Mouse (Mus musculus): Measurements from ENCODE around the gene Hmcn1.

Hmcn1 gene

GRCm38 (mm10) chr1:150772958-150773357 is 220.3 kb downstream of the Hmcn1 start:
- no peak for DNase-seq

- DNase-seq, result no peak
Observed at GRCm38 (mm10) chr1:150770948-150771521, 222.2 kb downstream of the Hmcn1 start.

DNA sequence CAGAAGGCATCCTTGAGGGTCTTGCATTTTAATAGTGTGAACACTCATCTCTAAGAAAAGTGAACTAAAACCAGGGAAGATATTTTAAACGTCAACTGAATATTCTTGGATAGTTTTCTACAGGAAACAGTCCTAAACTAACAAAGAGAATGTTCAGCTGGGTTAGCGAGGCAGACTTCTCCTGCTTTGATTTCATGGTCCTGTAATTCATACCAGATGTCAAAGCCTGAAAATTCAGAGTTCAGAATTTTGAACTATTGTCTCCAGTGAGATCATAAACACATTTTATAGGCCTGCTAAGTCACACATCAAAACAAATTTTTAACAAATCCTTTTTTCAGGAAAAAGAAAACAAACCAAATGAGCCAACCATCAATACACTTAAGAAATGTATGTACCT is 223.4 kb downstream of the Hmcn1 start:
- DNase-seq, result no peak

GRCm38 (mm10) chr1:150761678-150762077 is 231.6 kb downstream of the Hmcn1 start:
- DNase-seq, result no peak

DNA sequence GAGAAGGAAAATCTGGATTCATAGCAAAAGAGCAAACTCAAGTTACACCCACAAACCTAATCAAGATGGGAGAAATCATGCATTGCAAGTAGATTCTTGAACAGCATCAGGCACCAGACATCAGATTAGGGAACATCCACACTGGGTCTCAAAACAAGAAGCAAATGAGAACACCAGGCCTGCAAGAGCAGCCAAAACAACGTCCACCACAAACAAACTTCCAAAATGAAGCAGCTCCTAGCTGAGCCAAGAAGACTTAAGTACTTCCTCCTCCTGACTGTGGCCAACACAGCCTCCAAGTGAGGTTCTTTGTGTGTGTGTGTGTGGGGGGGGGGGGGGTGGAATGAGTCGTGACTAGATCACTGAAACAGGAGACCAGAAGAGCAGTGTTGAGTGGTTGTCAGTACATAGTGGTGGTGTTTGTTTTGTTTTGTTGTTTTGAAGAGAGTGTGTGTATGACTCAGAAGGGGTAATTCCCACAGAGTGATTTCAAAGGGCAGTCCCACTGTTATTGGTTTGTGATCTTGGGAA is 232.4 kb downstream of the Hmcn1 start:
- no peak for DNase-seq

DNA sequence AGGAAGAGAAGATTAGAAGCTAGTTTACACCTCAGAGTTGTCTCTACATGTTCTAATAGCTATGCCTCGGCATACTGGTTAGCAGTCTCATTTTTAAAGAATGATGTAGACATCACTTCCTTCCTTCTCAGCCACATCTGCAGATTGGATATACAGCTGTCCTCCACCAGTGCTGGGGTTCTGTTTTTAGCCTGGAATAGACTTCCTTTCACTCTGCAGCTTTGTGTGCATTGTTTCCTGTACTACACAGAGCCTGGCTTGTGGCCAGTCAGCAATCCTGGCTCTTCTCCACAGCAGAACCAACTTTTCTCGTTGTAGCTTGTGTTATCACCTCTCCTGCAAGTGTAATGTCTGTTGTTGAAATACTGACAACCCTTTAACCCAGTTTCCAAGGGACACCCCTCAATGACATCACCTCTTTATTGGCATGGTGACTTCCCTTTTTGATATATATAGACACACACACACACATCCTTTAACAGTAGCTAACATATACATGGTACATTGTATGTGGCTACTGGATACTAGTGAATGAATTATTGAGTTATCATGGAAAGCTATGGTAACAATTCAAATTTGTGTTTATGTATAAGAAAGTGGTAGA is 233.7 kb downstream of the Hmcn1 start:
- DNase-seq, result no peak

DNA sequence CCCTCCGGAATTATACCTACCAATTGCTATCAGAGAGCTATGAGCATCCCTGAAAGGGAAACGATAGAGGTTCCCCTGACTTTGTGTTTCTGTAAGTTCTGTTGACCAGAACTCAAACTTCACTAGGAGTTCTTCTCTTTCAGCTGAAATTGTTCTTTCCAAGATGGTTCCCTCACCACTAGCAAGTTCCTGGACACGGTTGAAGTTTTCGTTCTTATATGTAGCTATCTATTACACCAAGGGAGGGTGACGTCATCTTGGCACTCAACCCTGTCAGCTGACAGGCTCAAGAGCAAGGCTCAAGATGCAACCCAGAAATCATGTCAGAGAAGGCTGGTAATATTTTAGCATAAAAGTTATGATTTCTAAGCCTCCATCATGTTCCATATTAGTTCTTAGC is 239.3 kb downstream of the Hmcn1 start:
- DNase-seq, result no peak

DNA sequence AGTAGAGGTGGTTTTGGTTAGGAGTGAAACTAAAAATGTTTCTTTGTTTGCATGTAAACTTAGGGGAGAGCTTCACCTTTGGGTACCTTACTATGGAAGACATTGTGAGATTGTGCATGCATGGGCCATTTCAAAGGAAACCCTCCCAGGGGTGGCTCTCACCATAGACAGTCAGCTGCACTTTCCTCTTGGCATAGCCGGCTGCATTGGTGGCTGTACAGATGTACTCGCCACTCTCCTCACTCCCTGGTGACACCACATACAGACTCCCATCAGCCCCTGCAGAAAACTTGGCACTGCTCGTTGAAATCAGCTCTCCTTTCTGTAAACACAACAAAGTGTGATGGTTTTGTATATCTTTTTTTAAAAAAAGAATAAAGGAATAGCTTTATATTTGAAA is 244.5 kb downstream of the Hmcn1 start:
- no peak for DNase-seq

DNA sequence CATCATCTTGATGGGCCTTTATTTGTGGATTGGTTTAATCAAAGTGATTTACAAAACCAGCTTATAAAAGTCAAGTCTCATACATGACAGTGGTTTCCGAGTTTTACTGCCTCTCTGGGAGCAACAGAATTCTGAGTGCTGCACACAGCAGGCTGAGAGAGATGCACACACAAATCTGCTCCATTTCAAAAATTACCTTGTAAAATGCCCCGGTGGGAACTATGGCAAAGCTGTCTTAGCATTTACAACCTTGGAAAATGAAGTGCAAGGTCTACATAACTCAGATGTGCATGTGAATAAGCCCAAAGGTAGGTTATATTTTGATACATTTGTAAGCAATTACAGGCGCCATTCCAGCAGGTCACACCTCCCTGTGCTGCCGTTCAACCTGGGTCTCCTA is 245.5 kb downstream of the Hmcn1 start:
- DNase-seq, result no peak

- DNase-seq, result no peak
Observed at GRCm38 (mm10) chr1:150743097-150743843, 250.0 kb downstream of the Hmcn1 start.

GRCm38 (mm10) chr1:150742376-150743087 is 250.7 kb downstream of the Hmcn1 start:
- DNase-seq, result no peak

DNA sequence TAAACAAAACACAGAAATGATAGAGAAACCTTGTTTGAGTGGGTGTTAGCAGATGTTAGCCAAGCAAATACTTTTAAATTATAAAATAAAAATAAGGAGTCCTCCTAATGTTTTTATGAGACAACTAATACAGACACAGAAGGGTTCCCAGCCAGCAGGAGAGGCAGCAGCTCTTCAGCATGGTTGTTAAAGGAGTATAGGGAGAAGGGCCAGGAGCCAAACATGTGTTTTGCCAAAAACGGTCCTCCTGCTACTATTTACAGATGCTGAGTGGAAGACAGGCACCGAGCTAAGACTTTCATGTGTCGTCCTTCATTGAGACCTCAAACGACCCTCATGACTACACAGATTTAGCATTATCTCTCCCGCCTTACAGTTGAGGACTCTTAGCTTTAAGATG is 281.8 kb downstream of the Hmcn1 start:
- DNase-seq, result no peak

- no peak for DNase-seq
Observed at GRCm38 (mm10) chr1:150706502-150706901, 286.7 kb downstream of the Hmcn1 start.

DNA sequence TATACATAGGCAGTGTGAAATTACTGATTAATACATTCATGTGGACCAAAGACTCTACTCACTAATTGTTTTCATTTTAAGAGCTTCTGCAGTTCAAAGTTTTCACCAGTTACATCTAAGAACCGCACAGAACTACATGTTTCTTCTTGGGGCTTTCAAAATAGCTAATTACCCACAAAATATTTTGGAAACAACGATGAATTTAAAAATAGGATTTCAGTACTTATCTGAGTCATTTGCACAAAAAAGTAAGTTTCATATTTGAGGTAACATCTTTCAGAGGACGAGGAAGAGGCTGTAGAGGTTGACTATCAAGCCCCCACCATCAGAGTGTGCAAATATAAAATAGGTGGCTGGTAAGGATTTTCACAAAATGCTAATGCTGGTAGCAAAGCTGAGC is 295.5 kb downstream of the Hmcn1 start:
- no peak for DNase-seq

GRCm38 (mm10) chr1:150682044-150682443 is 311.2 kb downstream of the Hmcn1 start:
- no peak for DNase-seq

DNA sequence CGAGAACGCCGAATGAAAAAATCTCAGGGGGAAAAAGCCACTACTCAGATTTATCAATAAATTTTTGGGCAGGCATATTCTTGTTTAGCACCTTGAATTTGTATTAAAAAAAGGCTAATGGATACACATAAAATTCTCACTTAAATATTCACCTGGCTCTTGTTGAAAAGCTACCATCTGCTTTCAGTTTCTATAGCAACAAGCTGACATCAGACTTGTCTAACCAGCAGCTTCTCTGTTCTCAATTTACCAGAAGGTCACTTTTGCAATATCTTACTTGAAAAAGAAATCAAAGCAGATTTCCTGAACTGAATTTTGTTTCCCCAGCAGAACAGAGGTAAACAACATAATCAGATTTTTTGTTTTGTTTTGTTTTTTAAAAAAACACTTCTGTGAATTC is 311.8 kb downstream of the Hmcn1 start:
- DNase-seq, result no peak

- DNase-seq, result no peak
Observed at GRCm38 (mm10) chr1:150681006-150681405, 312.2 kb downstream of the Hmcn1 start.

DNA sequence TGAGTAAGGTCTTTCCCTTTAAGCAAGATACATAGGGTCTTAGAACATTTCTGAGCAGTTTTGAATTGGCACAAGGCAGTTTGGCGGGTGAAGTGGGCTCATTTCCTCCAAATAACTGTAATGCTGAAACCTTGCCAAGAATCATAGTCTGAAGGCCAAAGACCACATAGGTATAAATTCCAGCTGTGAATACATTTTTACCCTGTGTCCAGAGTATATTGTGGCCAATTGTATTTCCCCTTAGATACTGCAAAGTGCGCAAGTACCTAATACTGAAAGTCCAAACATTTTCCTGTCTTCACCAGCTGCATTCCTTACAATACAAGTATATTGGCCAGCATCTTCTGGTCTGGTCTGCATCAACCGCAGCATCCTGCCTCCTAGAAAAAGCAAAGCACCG is 312.9 kb downstream of the Hmcn1 start:
- no peak for DNase-seq

DNA sequence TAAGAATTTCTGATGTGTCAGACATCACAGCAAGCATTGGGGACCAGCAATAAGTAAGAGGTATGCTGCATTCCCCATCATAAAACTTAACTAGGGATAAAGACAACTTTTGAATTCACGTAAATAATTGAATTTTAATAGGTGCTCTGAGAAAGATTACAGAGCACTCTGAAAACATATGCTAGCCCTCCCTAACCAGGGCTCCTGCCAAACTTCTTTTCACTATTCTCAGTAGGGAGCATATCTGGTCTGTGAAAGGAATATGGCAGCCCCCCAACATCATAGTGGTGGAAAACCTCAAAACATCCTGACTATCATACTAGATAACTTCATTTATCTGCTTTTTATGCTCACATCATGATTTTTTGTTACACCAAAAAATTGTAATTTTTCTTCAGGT is 347.9 kb downstream of the Hmcn1 start:
- no peak for DNase-seq

DNA sequence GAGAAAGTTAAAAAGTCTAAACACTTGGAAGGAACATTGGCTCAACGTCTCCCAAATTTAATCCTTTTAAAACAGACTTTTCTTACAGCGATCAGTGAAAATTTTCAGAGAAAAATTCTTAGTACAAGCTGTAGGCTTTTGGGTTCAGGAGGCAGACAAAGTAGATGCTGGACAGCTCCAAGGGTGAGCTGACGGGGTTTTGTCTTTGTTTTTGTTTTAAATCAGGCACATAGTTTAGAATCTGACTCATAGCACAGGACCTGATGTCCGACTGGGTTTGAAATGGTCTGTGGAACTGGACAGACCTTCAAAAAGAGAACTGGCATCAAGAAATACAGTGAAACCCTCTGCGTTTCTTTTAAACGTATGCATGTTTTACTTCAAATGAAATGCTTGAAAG is 353.7 kb downstream of the Hmcn1 start:
- DNase-seq, result no peak

DNA sequence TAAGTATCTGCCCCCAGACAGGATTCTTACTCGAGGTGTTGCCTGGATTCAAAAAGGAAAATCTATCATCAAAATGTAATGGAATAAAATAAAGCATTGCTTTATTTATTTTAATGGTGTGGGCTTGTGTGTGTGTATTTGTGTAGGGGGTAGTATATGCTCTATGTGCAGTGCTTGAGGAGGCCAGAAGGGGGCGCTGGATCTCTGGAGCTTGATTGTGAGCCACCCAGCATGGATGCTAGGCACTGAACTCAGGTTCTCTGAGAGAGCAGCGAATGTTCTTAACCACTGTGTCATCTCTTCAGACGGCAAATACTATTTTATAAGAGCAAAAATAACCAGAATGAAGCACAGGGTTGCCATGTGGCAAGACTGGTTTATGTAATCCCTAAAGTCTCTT is 360.7 kb downstream of the Hmcn1 start:
- no peak for DNase-seq

GRCm38 (mm10) chr1:150631856-150632171 is 361.4 kb downstream of the Hmcn1 start:
- DNase-seq, result no peak

GRCm38 (mm10) chr1:150631035-150631855 is 362.0 kb downstream of the Hmcn1 start:
- DNase-seq, result no peak
